Mouse (Mus musculus) liver, embryonic 14.5 days (tissue): Measurements from ENCODE around the gene Aqp6. TPM values are rescaled to one million over a fixed set of nuclear protein-coding genes. Genes with fewer than 3 reads are reported as not detected.
A peak's percentile ranks its signal among the peaks of the same experiment; 100 is the strongest.

Experiments used
- ATAC-seq: fragments of 200-750 bp; cut with Nextera tagmentation; 2 replicates; pipeline ENCODE4 v1.8.0; 2017; ENCODE audit warnings: moderate number of reproducible peaks, mild to moderate bottlenecking, moderate library complexity; ENCODE audit not compliant: insufficient read depth
- DNase-seq, 3 experiments: peaks; one replicate each; pipeline ENCODE4 v3.0.0-alpha.2; 2012 to 2013; ENCODE audit warnings: low read depth in 3 of 3, low spot score in 3 of 3
- H3K27ac ChIP-seq: fragments of 300-500 bp; sonication (generic); 2 replicates; pipeline ENCODE4 v1.5.1; 2014; ENCODE audit warnings: moderate library complexity, mild to moderate bottlenecking, control low read depth, inconsistent platforms
- H3K27me3 ChIP-seq: fragments of 300-500 bp; sonication (generic); 2 replicates; pipeline ENCODE4 v1.6.1; 2014; ENCODE audit warnings: mild to moderate bottlenecking, low read length, moderate library complexity; ENCODE audit not compliant: control insufficient read depth, insufficient read depth
- H3K36me3 ChIP-seq: fragments of 300-500 bp; sonication (generic); replicated peaks from 2 replicates; pipeline ENCODE4 v1.6.1; 2014; ENCODE audit warnings: low read depth; ENCODE audit not compliant: control insufficient read depth, insufficient read depth
- H3K4me1 ChIP-seq, 2 experiments: fragments of 200-500 bp in 1 of 2; fragments of 300-500 bp in 1 of 2; sonication (generic) in 1 of 2; replicated peaks; 2 replicates each; pipeline ENCODE4 v1.6.1; 2012 to 2014; ENCODE audit warnings: antibody characterized with exemption in 1 of 2, inconsistent platforms in 1 of 2, low read length in 1 of 2; ENCODE audit not compliant: control insufficient read depth in 2 of 2, insufficient read depth in 2 of 2
- H3K4me2 ChIP-seq: fragments of 300-500 bp; sonication (generic); 2 replicates; pipeline ENCODE4 v1.6.1; 2014; ENCODE audit warnings: low read depth, mild to moderate bottlenecking, control low read depth, moderate library complexity
- H3K4me3 ChIP-seq, 2 experiments: fragments of 200-500 bp in 1 of 2; fragments of 300-500 bp in 1 of 2; sonication (generic) in 1 of 2; 2 replicates each; pipeline ENCODE4 v1.5.1; 2012 to 2014; ENCODE audit warnings: low read depth in 2 of 2, low read length in 2 of 2, mild to moderate bottlenecking in 2 of 2, control low read depth in 1 of 2, inconsistent platforms in 1 of 2, moderate library complexity in 1 of 2; ENCODE audit not compliant: insufficient read depth in 1 of 2
- H3K9ac ChIP-seq: fragments of 300-500 bp; sonication (generic); replicated peaks from 2 replicates; pipeline ENCODE4 v1.6.1; 2014; ENCODE audit warnings: mild to moderate bottlenecking, control low read depth, moderate library complexity
- H3K9me3 ChIP-seq: fragments of 300-500 bp; sonication (generic); 2 replicates; pipeline ENCODE4 v1.6.1; 2016; ENCODE audit warnings: low read length, mixed read lengths; ENCODE audit not compliant: control insufficient read depth
- CTCF ChIP-seq: IDR thresholded peaks from 2 replicates; pipeline ENCODE4 v1.5.1; 2016; ENCODE audit warnings: antibody characterized with exemption, low read depth, control low read depth
- EP300 ChIP-seq: IDR thresholded peaks from 2 replicates; pipeline ENCODE4 v1.6.1; 2016; ENCODE audit warnings: antibody characterized with exemption, low read depth
- WGBS: fragments of 180-500 bp; shearing (Covaris S2); extraction: QIAGEN DNeasy Blood & Tissue Kit; methylation state at CpG from one replicate; pipeline ENCODE4 v1.1.7; 2014; ENCODE audit not compliant: insufficient replicate concordance; 5-methylcytosine and 5-hydroxymethylcytosine counted together
- polyA plus RNA-seq, 2 experiments: library from polyadenylated mRNA; depleted of rRNA in 1 of 2; stranded (reverse) in 1 of 2; unstranded in 1 of 2; fragments of >200 nt; fragmentation: Nextera tagmentation in 1 of 2; extraction: Ambion mirVana in 1 of 2; gene quantifications; 2 replicates each; pipeline versions ENCODE4 v1.2.1 to v1.2.3; 2012 to 2014

Aqp6 gene
- polyA plus RNA-seq, 2 experiments = not detected

DNA sequence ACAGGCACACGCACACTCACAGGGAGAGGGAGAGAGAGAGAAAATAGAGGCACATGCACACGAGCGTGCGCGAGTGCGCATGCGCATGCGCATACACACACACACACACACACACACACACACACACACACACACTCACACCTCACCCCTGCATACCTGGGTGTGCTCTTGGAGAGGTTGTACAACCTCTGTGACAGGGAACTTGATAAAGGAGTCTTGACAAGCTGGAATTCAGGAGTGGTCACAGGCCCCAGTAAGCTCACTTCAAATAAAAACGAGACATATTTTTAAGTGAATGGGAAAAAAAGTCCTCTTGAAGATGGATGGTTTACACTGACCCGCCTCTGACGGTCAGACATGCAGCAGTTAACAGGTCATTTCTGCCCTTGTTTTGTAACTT, 20.9 kb downstream of the Aqp6 start:
- WGBS = 93% methylated on average over 11 of the region's 11 CpGs
- H3K4me1 ChIP-seq = no peaks in the 10 kb centered on the region
- ATAC-seq (no peak), DNase-seq (no peak)
- H3K9me3 ChIP-seq = no peaks in the 10 kb centered on the region
- no peak for TF ChIP-seq EP300
- TF ChIP-seq CTCF = no peak
- no peak overlapping the region for H3K9ac ChIP-seq
- peaks cover 73% of the 10 kb centered on the region for H3K36me3 ChIP-seq
- no peak overlapping the region for H3K4me2 ChIP-seq
- no peak overlapping the region for H3K4me3 ChIP-seq
- H3K27ac ChIP-seq = no peak overlapping the region
- no peaks in the 10 kb centered on the region for H3K27me3 ChIP-seq

DNA sequence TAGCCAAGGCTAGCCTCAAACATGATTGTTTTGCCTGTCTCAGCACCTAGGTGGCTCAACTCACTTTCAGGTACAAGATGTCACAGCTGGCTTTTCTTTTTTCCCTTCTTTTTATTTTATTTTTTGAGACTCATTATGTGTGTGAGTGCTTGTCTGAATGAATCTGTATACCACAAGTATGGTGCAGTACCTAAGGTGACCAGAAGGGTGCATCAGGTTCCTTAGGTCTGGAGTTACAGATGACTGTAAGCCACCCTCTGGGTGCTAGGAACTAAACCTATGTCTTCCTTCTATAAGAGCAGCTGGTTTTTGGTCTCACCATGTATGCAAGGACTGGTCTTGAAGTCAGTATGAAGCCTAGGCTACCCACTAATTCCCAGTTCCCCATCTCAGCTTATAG, 30.4 kb downstream of the Aqp6 start:
- no peaks in the 10 kb centered on the region for H3K9me3 ChIP-seq
- no peaks in the 10 kb centered on the region for H3K4me1 ChIP-seq
- H3K9ac ChIP-seq = no peak overlapping the region
- H3K36me3 ChIP-seq = peaks cover 99% of the 10 kb centered on the region
- no peak overlapping the region for H3K4me3 ChIP-seq
- TF ChIP-seq EP300 = no peak
- peak; percentile 58 for TF ChIP-seq CTCF
- H3K27ac ChIP-seq = no peak overlapping the region
- DNase-seq (no peak), ATAC-seq (no peak)
- no peaks in the 10 kb centered on the region for H3K27me3 ChIP-seq
- H3K4me2 ChIP-seq = no peak overlapping the region

DNA sequence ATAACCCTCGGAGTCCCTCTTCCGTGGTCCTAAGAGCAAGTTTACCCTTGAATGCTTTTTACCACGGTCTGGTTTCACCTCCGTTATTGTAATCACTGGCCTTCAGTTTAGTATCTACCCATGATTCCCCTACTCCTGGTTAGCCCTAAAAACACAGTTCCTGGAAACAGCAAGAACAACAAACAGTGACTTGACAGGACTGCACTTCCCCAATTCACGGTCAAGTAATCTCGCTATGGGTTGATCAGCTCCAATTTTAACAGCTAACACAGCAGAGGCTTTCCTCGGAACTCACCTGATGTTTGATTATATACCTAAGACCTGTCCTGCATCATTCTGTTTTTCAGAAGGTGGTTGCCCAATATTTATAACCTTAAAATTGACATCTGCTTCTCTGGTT, 33.5 kb downstream of the Aqp6 start:
- H3K36me3 ChIP-seq = peaks cover 99% of the 10 kb centered on the region

DNA sequence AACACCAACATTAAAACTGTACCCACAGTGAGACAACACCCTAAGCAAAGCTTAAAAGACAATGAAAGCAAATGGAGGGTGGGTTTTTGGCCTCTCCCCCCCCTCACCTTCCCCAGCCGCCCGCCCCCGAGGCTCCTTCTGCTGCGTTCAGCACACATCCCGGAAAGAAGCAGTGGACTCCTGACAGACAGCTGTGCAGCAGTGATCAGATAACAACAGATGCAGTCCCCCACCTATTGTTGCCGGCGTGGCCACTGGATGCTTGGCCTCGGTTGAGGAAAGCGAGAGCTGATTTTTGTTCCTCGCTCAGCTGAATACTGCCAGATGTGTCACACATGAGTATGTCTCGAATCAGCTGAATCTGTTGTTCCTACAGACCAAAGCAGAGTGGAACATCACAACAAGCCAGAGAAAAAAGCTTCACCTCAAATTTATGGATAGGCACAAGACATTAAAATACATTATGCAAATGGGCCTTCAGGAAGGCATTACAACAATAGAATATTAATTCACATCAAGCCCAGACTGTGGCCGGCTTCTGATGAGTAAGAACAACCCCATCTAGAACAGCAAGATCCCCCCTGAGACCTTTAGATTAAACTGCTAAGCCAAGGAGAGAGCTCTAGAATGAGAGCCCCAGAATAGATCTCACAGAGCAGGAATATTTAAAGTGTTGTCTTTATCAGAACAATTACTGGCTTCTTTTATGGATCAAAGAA, 36.4 kb downstream of the Aqp6 start:
- H3K27ac ChIP-seq = no peak overlapping the region
- 87% methylated on average over 12 of the region's 12 CpGs for WGBS
- DNase-seq = no peak
- H3K9ac ChIP-seq = no peak overlapping the region
- TF ChIP-seq CTCF = no peak
- H3K4me1 ChIP-seq = no peaks in the 10 kb centered on the region
- no peak overlapping the region for H3K4me2 ChIP-seq
- no peak for ATAC-seq
- no peak overlapping the region for H3K4me3 ChIP-seq
- peaks cover 88% of the 10 kb centered on the region for H3K36me3 ChIP-seq
- no peaks in the 10 kb centered on the region for H3K9me3 ChIP-seq
- H3K27me3 ChIP-seq = no peaks in the 10 kb centered on the region

More for the DNA sequence above, 33.5 kb downstream of the Aqp6 start:
- no peaks in the 10 kb centered on the region for H3K27me3 ChIP-seq
- ATAC-seq (no peak), DNase-seq (no peak)
- no peaks in the 10 kb centered on the region for H3K4me1 ChIP-seq
- TF ChIP-seq CTCF = no peak
- TF ChIP-seq EP300 = no peak
- WGBS = 79% methylated on average over 7 of the region's 7 CpGs
- no peaks in the 10 kb centered on the region for H3K9me3 ChIP-seq
- H3K4me3 ChIP-seq = no peak overlapping the region
- no peak overlapping the region for H3K27ac ChIP-seq
- H3K4me2 ChIP-seq = no peak overlapping the region
- no peak overlapping the region for H3K9ac ChIP-seq

DNA sequence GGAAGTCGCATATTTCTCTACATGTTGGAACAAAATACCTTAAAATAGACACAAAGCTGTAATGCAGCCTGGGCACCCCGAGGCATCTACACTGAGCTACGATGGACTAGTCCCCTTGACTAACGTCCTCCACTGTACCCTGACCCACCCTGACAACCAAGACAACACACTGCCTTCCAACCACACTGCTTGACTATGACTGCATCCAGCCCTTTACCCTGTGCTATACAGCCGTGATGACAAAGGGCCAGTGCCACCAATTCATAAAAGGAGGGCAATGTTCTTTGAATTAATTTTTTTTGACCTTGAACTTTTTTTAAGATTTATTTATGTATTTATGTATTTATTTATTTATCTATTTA, 36.9 kb downstream of the Aqp6 start:
- no peak overlapping the region for H3K4me3 ChIP-seq
- no peak overlapping the region for H3K27ac ChIP-seq
- TF ChIP-seq EP300 (no peak), CTCF (no peak)
- no peaks in the 10 kb centered on the region for H3K27me3 ChIP-seq
- no peak overlapping the region for H3K4me2 ChIP-seq
- 86% methylated on average over 5 of the region's 5 CpGs for WGBS
- H3K9ac ChIP-seq = no peak overlapping the region
- H3K36me3 ChIP-seq = peaks cover 84% of the 10 kb centered on the region
- no peaks in the 10 kb centered on the region for H3K9me3 ChIP-seq
- ATAC-seq (no peak), DNase-seq (no peak)
- no peaks in the 10 kb centered on the region for H3K4me1 ChIP-seq
